Mouse (Mus musculus) testis, adult 2 months (tissue): ENCODE results near the gene Magi2.

Source experiments
- CTCF ChIP-seq: fragments of 200-500 bp; IDR thresholded peaks from 2 replicates; pipeline ENCODE4 v1.5.1; 2012; ENCODE audit warnings: low read depth, mild to moderate bottlenecking, inconsistent platforms, low read length, moderate library complexity; ENCODE audit not compliant: control insufficient read depth, insufficient read depth, insufficient replicate concordance
- POLR2A ChIP-seq: fragments of 200-500 bp; IDR thresholded peaks from 2 replicates; pipeline ENCODE4 v1.6.1; 2012; ENCODE audit warnings: low read depth, mild to moderate bottlenecking, inconsistent platforms, low read length, moderate library complexity; ENCODE audit not compliant: control insufficient read depth

DNA sequence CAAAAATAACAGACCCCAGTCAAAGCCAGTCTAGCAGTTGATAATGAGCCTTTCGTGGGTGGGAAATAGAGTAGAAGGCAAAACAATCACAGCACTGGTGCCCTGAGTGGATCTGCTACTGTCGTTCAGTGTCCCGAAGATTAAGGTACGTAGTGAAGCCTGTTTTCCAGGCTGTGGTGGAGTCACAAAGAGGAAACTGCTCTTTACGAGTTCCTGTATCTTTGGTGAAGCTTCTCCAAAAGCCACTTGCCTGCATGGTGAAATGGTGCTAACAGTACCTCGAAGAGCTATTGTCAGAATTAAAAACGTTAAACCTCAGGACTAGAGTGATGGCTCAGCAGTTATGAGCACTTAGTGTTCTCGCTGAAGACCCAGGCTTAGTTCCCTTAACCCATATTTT lies 674.8 kb downstream of the Magi2 start:
- TF ChIP-seq CTCF (no peak), POLR2A (no peak)
